Mouse (Mus musculus) liver, embryonic 15.5 days (tissue): ENCODE data around the gene Sost. TPM values are rescaled to one million over a fixed set of nuclear protein-coding genes. Genes with fewer than 3 reads are reported as not detected.

Experiments
- ATAC-seq: fragments of 200-750 bp; cut with Nextera tagmentation; 2 replicates; pipeline ENCODE4 v1.8.0; 2017; ENCODE audit warnings: moderate number of reproducible peaks, mild to moderate bottlenecking, moderate library complexity; ENCODE audit not compliant: insufficient read depth
- H3K27ac ChIP-seq: fragments of 300-500 bp; sonication (generic); replicated peaks from 2 replicates; pipeline ENCODE4 v1.5.1; 2015; ENCODE audit warnings: mild to moderate bottlenecking, inconsistent platforms
- H3K27me3 ChIP-seq: fragments of 300-500 bp; sonication (generic); 2 replicates; pipeline ENCODE4 v1.6.1; 2015; ENCODE audit warnings: mild to moderate bottlenecking, inconsistent platforms
- H3K36me3 ChIP-seq: fragments of 300-500 bp; sonication (generic); replicated peaks from 2 replicates; pipeline ENCODE4 v1.6.1; 2015; ENCODE audit warnings: moderate library complexity, mild to moderate bottlenecking, inconsistent platforms
- H3K4me1 ChIP-seq: fragments of 300-500 bp; sonication (generic); replicated peaks from 2 replicates; pipeline ENCODE4 v1.6.1; 2015; ENCODE audit warnings: inconsistent platforms
- H3K4me2 ChIP-seq: fragments of 300-500 bp; sonication (generic); 2 replicates; pipeline ENCODE4 v1.6.1; 2015; ENCODE audit warnings: moderate library complexity, mild to moderate bottlenecking, inconsistent platforms
- H3K4me3 ChIP-seq: fragments of 300-500 bp; sonication (generic); replicated peaks from 2 replicates; pipeline ENCODE4 v1.5.1; 2015; ENCODE audit warnings: mild to moderate bottlenecking, inconsistent platforms
- H3K9ac ChIP-seq: fragments of 300-500 bp; sonication (generic); 2 replicates; pipeline ENCODE4 v1.6.1; 2015; ENCODE audit warnings: moderate library complexity, mild to moderate bottlenecking, inconsistent platforms
- H3K9me3 ChIP-seq: fragments of 300-500 bp; sonication (generic); replicated peaks from 2 replicates; pipeline ENCODE4 v1.6.1; 2016; ENCODE audit warnings: inconsistent platforms
- WGBS: fragments of 180-500 bp; shearing (Covaris S2); methylation state at CpG from one replicate; pipeline ENCODE4 v1.1.7; 2015; ENCODE audit warnings: mixed read lengths; ENCODE audit not compliant: insufficient replicate concordance; 5-methylcytosine and 5-hydroxymethylcytosine counted together
- polyA plus RNA-seq: library from polyadenylated mRNA; unstranded; fragments of >200 nt; fragmentation: Nextera tagmentation; extraction: Ambion mirVana; gene quantifications from 2 replicates; pipeline ENCODE4 v1.2.1, GENCODE M21; 2015

The Sost gene
- polyA plus RNA-seq, 1 experiment from 2014 or later, result 0.07 TPM

- H3K27me3 ChIP-seq, result peaks cover 40% of the 10 kb centered on the region
- no peaks in the 10 kb centered on the region for H3K36me3 ChIP-seq
- H3K27ac ChIP-seq, result no peak overlapping the region
- H3K4me1 ChIP-seq, result peaks cover 18% of the 10 kb centered on the region
- no peak overlapping the region for H3K4me2 ChIP-seq
- H3K4me3 ChIP-seq, result no peak overlapping the region
- no peak for ATAC-seq
- no peak overlapping the region for H3K9ac ChIP-seq
- 68% methylated on average over 5 of the region's 5 CpGs for WGBS
- no peaks in the 10 kb centered on the region for H3K9me3 ChIP-seq
Observed at GRCm38 (mm10) chr11:101950021-101950420, 16.8 kb downstream of the Sost start.

- WGBS, result 39% methylated on average over 5 of the region's 5 CpGs
- no peaks in the 10 kb centered on the region for H3K4me1 ChIP-seq
- no peak overlapping the region for H3K4me3 ChIP-seq
- no peak overlapping the region for H3K27ac ChIP-seq
- no peak for ATAC-seq
- peaks cover 12% of the 10 kb centered on the region; the same call in 1 of the 2 replicates for H3K27me3 ChIP-seq
- H3K9ac ChIP-seq, result no peak overlapping the region
- no peaks in the 10 kb centered on the region for H3K9me3 ChIP-seq
- no peaks in the 10 kb centered on the region for H3K36me3 ChIP-seq
- H3K4me2 ChIP-seq, result no peak overlapping the region
Observed at GRCm38 (mm10) chr11:101946525-101946924, 20.3 kb downstream of the Sost start.

- no peaks in the 10 kb centered on the region for H3K9me3 ChIP-seq
- 23% methylated on average over 3 of the region's 3 CpGs for WGBS
Observed at GRCm38 (mm10) chr11:101943055-101943454, 23.8 kb downstream of the Sost start.

GRCm38 (mm10) chr11:101937108-101937507 is 29.7 kb downstream of the Sost start:
- no peak overlapping the region for H3K27ac ChIP-seq
- H3K9ac ChIP-seq, result no peak overlapping the region
- ATAC-seq, result no peak
- H3K27me3 ChIP-seq, result peaks cover 71% of the 10 kb centered on the region
- no peaks in the 10 kb centered on the region for H3K36me3 ChIP-seq
- peak overlapping the region; percentile 61 for H3K4me2 ChIP-seq
- no peaks in the 10 kb centered on the region for H3K9me3 ChIP-seq
- 1% methylated on average over 31 of the region's 32 CpGs for WGBS
- no peaks in the 10 kb centered on the region; the same call in 1 of the 2 replicates for H3K4me1 ChIP-seq
- H3K4me3 ChIP-seq, result peak overlapping the region; percentile 36

More at GRCm38 (mm10) chr11:101943055-101943454, 23.8 kb downstream of the Sost start:
- Histone ChIP-seq H3K4me2 (no peak overlapping the region), H3K9ac (no peak overlapping the region), H3K4me3 (no peak overlapping the region), H3K36me3 (no peaks in the 10 kb centered on the region), H3K4me1 (no peaks in the 10 kb centered on the region), H3K27ac (no peak overlapping the region), H3K27me3 (peaks cover 30% of the 10 kb centered on the region)
- ATAC-seq, result no peak

- H3K9ac ChIP-seq, result no peak overlapping the region
- ATAC-seq, result no peak
- H3K4me1 ChIP-seq, result no peaks in the 10 kb centered on the region; the same call in 1 of the 2 replicates
- H3K36me3 ChIP-seq, result no peaks in the 10 kb centered on the region
- peaks cover 70% of the 10 kb centered on the region for H3K27me3 ChIP-seq
- peak overlapping the region; percentile 61; the same call in 1 of the 2 replicates for H3K4me2 ChIP-seq
- H3K9me3 ChIP-seq, result no peaks in the 10 kb centered on the region
- H3K27ac ChIP-seq, result no peak overlapping the region
- no peak overlapping the region for H3K4me3 ChIP-seq
- WGBS, result 28% methylated on average over 7 of the region's 7 CpGs
Observed at GRCm38 (mm10) chr11:101936421-101936820, 30.4 kb downstream of the Sost start.

- no peak for ATAC-seq
- Histone ChIP-seq H3K27me3 (peaks cover 65% of the 10 kb centered on the region), H3K4me2 (no peak overlapping the region), H3K27ac (no peak overlapping the region), H3K36me3 (no peaks in the 10 kb centered on the region), H3K9ac (no peak overlapping the region), H3K9me3 (no peaks in the 10 kb centered on the region), H3K4me3 (no peak overlapping the region), H3K4me1 (no peaks in the 10 kb centered on the region; the same call in 1 of the 2 replicates)
- 54% methylated on average over 3 of the region's 3 CpGs for WGBS
Observed at GRCm38 (mm10) chr11:101935743-101936142, 31.1 kb downstream of the Sost start.

GRCm38 (mm10) chr11:101931978-101932377 is 34.8 kb downstream of the Sost start:
- Histone ChIP-seq H3K36me3 (no peaks in the 10 kb centered on the region), H3K9me3 (no peaks in the 10 kb centered on the region), H3K9ac (no peak overlapping the region), H3K4me2 (no peak overlapping the region), H3K27ac (no peak overlapping the region), H3K4me3 (no peak overlapping the region), H3K4me1 (no peaks in the 10 kb centered on the region; the same call in 1 of the 2 replicates), H3K27me3 (peaks cover 37% of the 10 kb centered on the region)
- 40% methylated on average over 4 of the region's 4 CpGs for WGBS
- no peak for ATAC-seq

- H3K36me3 ChIP-seq, result no peaks in the 10 kb centered on the region
- H3K27ac ChIP-seq, result no peak overlapping the region
- no peak for ATAC-seq
- H3K4me2 ChIP-seq, result no peak overlapping the region
- H3K27me3 ChIP-seq, result peaks cover 13% of the 10 kb centered on the region; the same call in 1 of the 2 replicates
- WGBS, result 39% methylated on average over 25 of the region's 25 CpGs
- H3K4me1 ChIP-seq, result no peaks in the 10 kb centered on the region
- H3K9ac ChIP-seq, result no peak overlapping the region
- H3K4me3 ChIP-seq, result no peak overlapping the region
- H3K9me3 ChIP-seq, result no peaks in the 10 kb centered on the region
Observed at GRCm38 (mm10) chr11:101928030-101928762, 38.6 kb downstream of the Sost start.

GRCm38 (mm10) chr11:101926951-101927589 is 39.7 kb downstream of the Sost start:
- WGBS, result 70% methylated on average over 10 of the region's 10 CpGs
- H3K36me3 ChIP-seq, result no peaks in the 10 kb centered on the region
- H3K9ac ChIP-seq, result no peak overlapping the region
- no peaks in the 10 kb centered on the region for H3K9me3 ChIP-seq
- H3K4me1 ChIP-seq, result no peaks in the 10 kb centered on the region
- H3K27ac ChIP-seq, result no peak overlapping the region
- no peak overlapping the region for H3K4me3 ChIP-seq
- H3K4me2 ChIP-seq, result no peak overlapping the region
- peaks cover 5% of the 10 kb centered on the region; the same call in 1 of the 2 replicates for H3K27me3 ChIP-seq
- no peak for ATAC-seq

- no peak for ATAC-seq
Observed at GRCm38 (mm10) chr11:101925636-101926035, 41.2 kb downstream of the Sost start.

GRCm38 (mm10) chr11:101924441-101924976 is 42.3 kb downstream of the Sost start:
- Histone ChIP-seq H3K4me1 (no peaks in the 10 kb centered on the region), H3K4me3 (no peak overlapping the region), H3K9me3 (no peaks in the 10 kb centered on the region), H3K9ac (no peak overlapping the region), H3K4me2 (no peak overlapping the region), H3K27ac (no peak overlapping the region), H3K27me3 (peaks cover 2% of the 10 kb centered on the region; the same call in 1 of the 2 replicates), H3K36me3 (no peaks in the 10 kb centered on the region)
- WGBS, result 42% methylated on average over 19 of the region's 19 CpGs
- no peak for ATAC-seq

More at GRCm38 (mm10) chr11:101925636-101926035, 41.2 kb downstream of the Sost start:
- Histone ChIP-seq H3K9me3 (no peaks in the 10 kb centered on the region), H3K36me3 (no peaks in the 10 kb centered on the region), H3K27ac (no peak overlapping the region), H3K4me1 (no peaks in the 10 kb centered on the region), H3K4me3 (no peak overlapping the region), H3K27me3 (peaks cover 4% of the 10 kb centered on the region; the same call in 1 of the 2 replicates), H3K9ac (no peak overlapping the region), H3K4me2 (no peak overlapping the region)
- 59% methylated on average over 6 of the region's 6 CpGs for WGBS
